Mouse (Mus musculus) liver, adult 2 months (tissue): ENCODE measurements around the gene Bcat1. TPM values are rescaled to one million over a fixed set of nuclear protein-coding genes. Genes with fewer than 3 reads are reported as not detected.

Experiments
- DNase-seq: peaks from one replicate; pipeline ENCODE4 v3.0.0-alpha.2; 2011; ENCODE audit warnings: low read depth, low spot score; ENCODE audit errors: extremely low read depth
- H3K27ac ChIP-seq: fragments of 200-500 bp; replicated peaks from 2 replicates; pipeline ENCODE4 v1.5.1; 2012; ENCODE audit warnings: low read depth, mild to moderate bottlenecking, control low read depth, inconsistent platforms, low read length; ENCODE audit not compliant: insufficient read depth
- H3K27me3 ChIP-seq: fragments of 200-500 bp; 2 replicates; pipeline ENCODE4 v1.6.1; 2012; ENCODE audit warnings: mild to moderate bottlenecking, moderate library complexity, low read length, inconsistent platforms; ENCODE audit not compliant: control insufficient read depth, insufficient read depth
- H3K36me3 ChIP-seq: fragments of 200-500 bp; 2 replicates; pipeline ENCODE4 v1.6.1; 2012; ENCODE audit warnings: low read length, inconsistent platforms; ENCODE audit not compliant: control insufficient read depth, insufficient read depth
- H3K4me1 ChIP-seq: fragments of 200-500 bp; 2 replicates; pipeline ENCODE4 v1.6.1; 2011; ENCODE audit warnings: low read length; ENCODE audit not compliant: control insufficient read depth, insufficient read depth
- H3K4me3 ChIP-seq: fragments of 200-500 bp; 2 replicates; pipeline ENCODE4 v1.5.1; 2011; ENCODE audit warnings: low read depth, mild to moderate bottlenecking, control low read depth, low read length, moderate library complexity; ENCODE audit not compliant: insufficient read depth
- H3K79me2 ChIP-seq: fragments of 200-500 bp; 2 replicates; pipeline ENCODE4 v1.6.1; 2012; ENCODE audit warnings: inconsistent platforms, mild to moderate bottlenecking, low read length, moderate library complexity; ENCODE audit not compliant: control insufficient read depth, insufficient read depth
- H3K9ac ChIP-seq: fragments of 200-500 bp; 2 replicates; pipeline ENCODE4 v1.6.1; 2012; ENCODE audit warnings: low read depth, mild to moderate bottlenecking, control low read depth, inconsistent platforms, low read length
- CTCF ChIP-seq: fragments of 200-500 bp; IDR thresholded peaks from 2 replicates; pipeline ENCODE4 v1.5.1; 2011; ENCODE audit warnings: low read depth, low read length, control low read depth
- POLR2A ChIP-seq: fragments of 200-500 bp; IDR thresholded peaks from 2 replicates; pipeline ENCODE4 v1.6.1; 2011; ENCODE audit warnings: low read length, control low read depth; ENCODE audit not compliant: insufficient read depth; ENCODE audit errors: extremely low read depth
- WGBS: fragments of 180-500 bp; shearing (Covaris S2); methylation state at CpG from one replicate; pipeline ENCODE4 v1.1.7; 2018; 5-methylcytosine and 5-hydroxymethylcytosine counted together
- polyA plus RNA-seq: library from polyadenylated mRNA; depleted of rRNA; stranded (reverse); fragments of >200 nt; gene quantifications from 2 replicates; pipeline ENCODE4 v1.2.3, GENCODE M21; 2012; rRNA removed
- total RNA-seq: library from RNA; depleted of rRNA; stranded (reverse); fragments of >200 nt; gene quantifications from 2 replicates; pipeline ENCODE4 v1.2.3, GENCODE M21; 2014; rRNA removed

The Bcat1 gene
- total RNA-seq (0.18 and 0.27 TPM in 2 replicates), polyA plus RNA-seq (not detected in 2 replicates)

DNA sequence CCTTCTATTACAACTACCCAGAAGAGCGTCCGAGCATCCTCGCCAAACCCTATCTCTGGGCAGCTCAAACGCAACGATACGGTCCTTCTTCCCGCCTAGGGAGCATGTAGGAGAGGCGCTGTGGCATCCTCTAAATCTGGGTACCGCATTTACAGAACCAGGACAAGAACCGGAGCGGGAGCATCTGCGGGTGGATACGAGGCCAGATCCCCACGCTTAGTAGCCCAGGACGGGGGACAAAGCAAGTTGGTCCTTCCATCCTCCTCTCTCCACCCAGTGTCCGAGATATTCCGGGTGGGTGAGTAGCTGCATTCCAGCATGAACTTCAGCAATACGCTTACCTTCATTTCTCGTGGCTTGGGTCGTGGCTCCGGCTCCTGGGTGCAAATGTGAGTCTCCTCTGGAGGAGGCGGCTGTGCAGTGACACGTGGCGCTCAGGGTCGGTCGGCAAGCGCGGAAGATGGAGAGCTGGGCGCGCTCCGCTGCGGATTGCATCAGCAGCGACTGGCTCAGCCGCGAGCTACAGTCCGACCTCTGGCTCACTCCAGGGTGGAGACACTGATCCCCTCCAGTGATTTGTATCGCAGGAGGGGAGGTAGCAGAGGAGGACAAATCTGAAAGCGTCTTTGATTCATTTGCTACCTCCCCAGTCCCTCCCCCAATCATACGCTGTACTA is at the start of gene Bcat1:
Bcat1 (minus strand) TSS at position 637 of the 677 bp plus-strand sequence.
- no peak for DNase-seq
- 3% methylated on average over 39 of the region's 39 CpGs for WGBS
- Histone ChIP-seq H3K4me3 (no peak within 1 kb of the TSS), H3K27ac (no peak within 1 kb of the TSS), H3K9ac (no peak within 1 kb of the TSS), H3K36me3 (no peaks in the 10 kb centered on the region), H3K27me3 (peaks cover 15% of the 10 kb centered on the region), H3K4me1 (peaks cover 1% of the 10 kb centered on the region; the same call in 1 of the 2 replicates), H3K79me2 (no peaks in the 10 kb centered on the region)
- no peak for TF ChIP-seq POLR2A
- no peak for TF ChIP-seq CTCF

DNA sequence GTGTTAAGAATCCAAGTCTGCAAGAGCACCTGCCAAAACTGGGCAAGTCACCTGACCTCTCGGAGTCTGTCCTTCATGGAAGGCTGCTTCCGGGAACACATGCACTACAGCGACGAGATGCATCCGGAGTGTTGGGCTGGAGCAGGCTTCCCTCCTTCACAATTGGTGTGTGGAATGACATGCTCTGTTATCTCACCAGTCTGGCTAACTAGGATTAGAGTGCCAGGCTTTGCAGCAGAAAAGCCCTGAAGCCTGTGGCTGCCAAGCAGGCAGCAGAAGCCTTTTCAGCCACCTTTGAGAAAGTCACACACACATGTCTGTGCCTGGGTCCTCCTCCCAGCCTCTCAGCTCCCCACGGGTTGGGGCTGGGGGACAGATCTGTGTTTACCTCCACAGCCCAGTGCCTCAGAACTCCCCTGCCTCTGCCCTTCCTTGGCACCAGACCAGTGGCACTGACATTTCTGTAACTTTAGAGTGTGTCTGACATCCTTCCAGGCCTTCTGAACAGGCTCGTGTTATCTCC is 49.7 kb upstream of the Bcat1 start:
- Histone ChIP-seq H3K36me3 (no peaks in the 10 kb centered on the region), H3K4me3 (no peak overlapping the region), H3K9ac (no peak overlapping the region), H3K4me1 (no peaks in the 10 kb centered on the region; the same call in 1 of the 2 replicates), H3K27me3 (no peaks in the 10 kb centered on the region), H3K27ac (no peak overlapping the region), H3K79me2 (no peaks in the 10 kb centered on the region)
- no peak for TF ChIP-seq CTCF
- TF ChIP-seq POLR2A = no peak
- DNase-seq = no peak
- 61% methylated on average over 7 of the region's 7 CpGs for WGBS

- DNase-seq = no peak
- Histone ChIP-seq H3K4me3 (no peak overlapping the region), H3K4me1 (no peaks in the 10 kb centered on the region; the same call in 1 of the 2 replicates), H3K27me3 (no peaks in the 10 kb centered on the region), H3K9ac (no peak overlapping the region), H3K79me2 (no peaks in the 10 kb centered on the region), H3K27ac (no peak overlapping the region), H3K36me3 (no peaks in the 10 kb centered on the region)
- no peak for TF ChIP-seq POLR2A
- TF ChIP-seq CTCF = no peak
- 74% methylated on average over 1 of the region's 1 CpGs for WGBS
Observed at GRCm38 (mm10) chr6:145124621-145125020, 48.6 kb upstream of the Bcat1 start.

- no peak overlapping the region for H3K27ac ChIP-seq
- no peaks in the 10 kb centered on the region for H3K27me3 ChIP-seq
- TF ChIP-seq CTCF (no peak), POLR2A (no peak)
Observed at GRCm38 (mm10) chr6:145123136-145124060, 47.4 kb upstream of the Bcat1 start.

DNA sequence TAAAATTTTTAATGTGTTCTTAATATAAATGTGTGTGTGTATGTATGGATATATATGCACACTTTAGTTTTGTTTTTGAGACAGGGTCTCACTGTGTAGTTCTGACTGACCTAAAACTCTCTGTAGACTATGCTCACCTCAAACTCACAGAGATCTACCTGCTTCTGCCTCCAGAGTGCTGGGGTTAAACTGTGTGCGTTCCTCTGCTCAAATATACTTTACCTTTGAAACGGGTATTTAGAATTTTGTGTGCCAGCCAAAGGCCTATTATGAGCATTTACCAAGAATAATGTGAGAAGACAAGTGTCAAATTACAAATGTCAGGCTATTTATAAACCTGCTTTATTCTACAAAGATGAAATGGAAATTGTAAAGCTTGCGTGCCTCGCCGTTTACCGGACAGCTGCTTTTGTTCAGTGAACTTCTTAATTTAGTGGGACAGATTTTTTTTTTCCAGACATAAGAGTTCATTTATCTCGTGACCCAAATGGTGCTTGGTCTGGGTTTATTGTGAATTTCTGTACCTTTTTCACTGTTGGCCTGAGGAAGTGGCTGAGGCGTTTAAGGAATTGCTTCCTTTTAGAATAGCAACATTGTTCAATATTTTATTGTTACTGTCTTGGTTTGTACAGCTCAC is 46.6 kb upstream of the Bcat1 start:
- H3K4me3 ChIP-seq = no peak overlapping the region
- H3K9ac ChIP-seq = no peak overlapping the region
- H3K79me2 ChIP-seq = no peaks in the 10 kb centered on the region
- H3K4me1 ChIP-seq = no peaks in the 10 kb centered on the region
- TF ChIP-seq POLR2A = no peak
- TF ChIP-seq CTCF = no peak
- 76% methylated on average over 8 of the region's 8 CpGs for WGBS
- H3K36me3 ChIP-seq = no peaks in the 10 kb centered on the region
- no peak for DNase-seq
- H3K27ac ChIP-seq = no peak overlapping the region
- H3K27me3 ChIP-seq = no peaks in the 10 kb centered on the region

More at GRCm38 (mm10) chr6:145123136-145124060, 47.4 kb upstream of the Bcat1 start:
- Histone ChIP-seq H3K4me3 (no peak overlapping the region), H3K4me1 (no peaks in the 10 kb centered on the region), H3K79me2 (no peaks in the 10 kb centered on the region), H3K9ac (no peak overlapping the region), H3K36me3 (no peaks in the 10 kb centered on the region)
- WGBS = 83% methylated on average over 11 of the region's 11 CpGs
- no peak for DNase-seq
